Mouse (Mus musculus) olfactory bulb, adult 2 months (tissue): ENCODE data around the gene Creb5. TPM values are rescaled to one million over a fixed set of nuclear protein-coding genes. Genes with fewer than 3 reads are reported as not detected.

ENCODE experiments used
- H3K27ac ChIP-seq: fragments of 200-500 bp; 2 replicates; pipeline ENCODE4 v1.5.1; 2012; ENCODE audit warnings: low read depth, low read length; ENCODE audit not compliant: insufficient read depth
- H3K4me1 ChIP-seq: fragments of 200-500 bp; 2 replicates; pipeline ENCODE4 v1.6.1; 2012; ENCODE audit warnings: low read length; ENCODE audit not compliant: control insufficient read depth, insufficient read depth
- H3K4me3 ChIP-seq: fragments of 200-500 bp; 2 replicates; pipeline ENCODE4 v1.5.1; 2012; ENCODE audit warnings: mild to moderate bottlenecking, low read depth, low read length, moderate library complexity; ENCODE audit not compliant: insufficient read depth
- CTCF ChIP-seq: fragments of 200-500 bp; IDR thresholded peaks from 2 replicates; pipeline ENCODE4 v1.5.1; 2012; ENCODE audit warnings: low read depth, mild to moderate bottlenecking, low read length, moderate library complexity; ENCODE audit not compliant: insufficient read depth
- POLR2A ChIP-seq: fragments of 200-500 bp; IDR thresholded peaks from 2 replicates; pipeline ENCODE4 v1.6.1; 2012; ENCODE audit warnings: mild to moderate bottlenecking, low read depth, low read length, moderate library complexity; ENCODE audit not compliant: insufficient read depth
- WGBS: fragments of 180-500 bp; shearing (Covaris S2); methylation state at CpG from one replicate; pipeline ENCODE4 v1.1.7; 2018; 5-methylcytosine and 5-hydroxymethylcytosine counted together
- polyA plus RNA-seq: library from polyadenylated mRNA; stranded (reverse); fragments of >200 nt; gene quantifications from 2 replicates; pipeline ENCODE4 v1.2.4, GENCODE M21; 2012; ENCODE audit warnings: low replicate concordance; ENCODE audit not compliant: missing spikeins, insufficient read depth, insufficient read length

The Creb5 gene
- polyA plus RNA-seq, 1 experiment = not detected

DNA sequence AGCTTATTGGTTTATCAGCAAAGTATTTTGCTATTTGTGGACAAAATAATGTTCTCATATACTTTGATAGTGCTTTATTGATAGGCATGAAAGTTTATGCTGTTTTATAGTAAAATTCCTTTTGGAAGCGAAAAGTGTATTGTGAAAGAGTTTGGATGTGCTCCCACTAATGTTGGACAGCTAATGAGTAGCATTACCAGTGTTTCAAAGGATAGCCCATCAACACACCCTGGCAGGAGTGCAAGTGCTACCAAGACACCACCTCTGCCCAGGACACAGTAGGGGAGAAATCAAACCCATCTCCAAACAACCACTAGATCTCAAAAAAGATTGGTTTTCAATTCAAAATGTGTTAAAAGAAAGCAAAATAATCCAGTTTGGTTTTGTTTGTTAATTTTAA lies 403.9 kb downstream of the Creb5 start:
- Histone ChIP-seq H3K4me3 (no peak overlapping the region), H3K4me1 (no peaks in the 10 kb centered on the region), H3K27ac (no peak overlapping the region)
- 95% methylated on average over 1 of the region's 1 CpGs for whole genome bisulfite sequencing
- TF ChIP-seq CTCF (no peak), POLR2A (no peak)

DNA sequence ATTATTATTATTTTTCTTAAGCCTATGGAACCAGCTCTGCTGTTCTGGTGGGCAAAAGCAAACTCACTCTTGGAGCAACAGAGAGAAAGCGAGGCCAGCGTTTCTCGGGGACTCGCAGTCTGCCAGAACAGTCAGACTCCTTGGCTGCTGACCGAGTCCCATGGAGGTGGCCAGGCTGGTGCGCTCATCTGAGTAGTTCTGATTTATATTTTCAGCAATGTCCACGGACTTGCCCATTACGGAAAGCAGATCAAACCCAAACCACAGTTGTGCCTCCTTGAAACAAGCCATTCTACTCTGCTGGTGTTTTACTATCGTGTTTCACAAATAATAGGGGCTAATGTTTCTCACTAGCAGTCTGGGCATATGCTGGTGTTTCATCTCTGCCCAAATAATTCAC lies 408.1 kb downstream of the Creb5 start:
- Histone ChIP-seq H3K4me3 (no peak overlapping the region), H3K27ac (no peak overlapping the region), H3K4me1 (no peaks in the 10 kb centered on the region)
- TF ChIP-seq CTCF = no peak
- no peak for TF ChIP-seq POLR2A
- WGBS = 72% methylated on average over 9 of the region's 9 CpGs

DNA sequence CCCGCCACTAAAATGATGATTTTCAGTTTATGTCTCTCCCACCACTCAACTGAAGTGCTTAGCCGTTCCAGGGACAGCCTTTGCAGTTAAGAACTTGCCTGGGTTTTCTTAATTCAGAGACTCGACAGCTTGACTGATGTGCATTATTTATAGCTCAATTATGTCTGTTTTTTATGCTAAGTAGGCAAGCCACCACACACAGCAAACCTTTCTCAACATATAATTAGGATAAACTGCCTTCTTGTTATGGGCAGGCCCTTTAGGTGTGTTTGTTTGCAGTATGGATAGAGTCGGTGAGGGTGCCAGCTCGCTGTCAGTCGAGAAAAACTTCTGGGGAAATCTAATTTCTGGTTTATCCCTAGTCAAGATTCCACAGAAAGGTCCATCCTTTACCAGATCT lies 409.4 kb downstream of the Creb5 start:
- Histone ChIP-seq H3K4me3 (no peak overlapping the region), H3K4me1 (no peaks in the 10 kb centered on the region), H3K27ac (no peak overlapping the region)
- 57% methylated on average over 6 of the region's 6 CpGs for WGBS
- TF ChIP-seq POLR2A (no peak), CTCF (no peak)

DNA sequence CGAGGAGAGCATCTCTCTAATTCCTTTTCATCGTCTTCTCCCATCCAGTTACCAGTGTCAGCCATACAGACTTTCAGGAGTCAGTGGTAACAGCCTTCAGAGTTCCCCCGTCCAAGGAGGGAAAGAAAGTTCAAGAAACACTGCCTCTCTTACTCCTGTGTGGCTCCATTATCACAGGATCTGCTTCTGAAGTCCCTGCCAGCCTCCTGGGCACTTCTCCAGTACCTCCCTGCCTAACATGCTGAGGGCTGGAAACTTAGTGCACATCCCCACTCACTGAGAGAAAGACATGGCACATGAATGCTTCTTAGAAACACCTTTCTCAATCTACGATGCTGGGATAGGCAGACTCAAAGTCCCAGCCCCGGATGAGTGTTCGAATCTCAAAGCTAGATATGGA lies 409.9 kb downstream of the Creb5 start:
- Histone ChIP-seq H3K4me1 (no peaks in the 10 kb centered on the region), H3K4me3 (no peak overlapping the region), H3K27ac (no peak overlapping the region)
- WGBS = 60% methylated on average over 6 of the region's 6 CpGs
- TF ChIP-seq CTCF (no peak), POLR2A (no peak)

DNA sequence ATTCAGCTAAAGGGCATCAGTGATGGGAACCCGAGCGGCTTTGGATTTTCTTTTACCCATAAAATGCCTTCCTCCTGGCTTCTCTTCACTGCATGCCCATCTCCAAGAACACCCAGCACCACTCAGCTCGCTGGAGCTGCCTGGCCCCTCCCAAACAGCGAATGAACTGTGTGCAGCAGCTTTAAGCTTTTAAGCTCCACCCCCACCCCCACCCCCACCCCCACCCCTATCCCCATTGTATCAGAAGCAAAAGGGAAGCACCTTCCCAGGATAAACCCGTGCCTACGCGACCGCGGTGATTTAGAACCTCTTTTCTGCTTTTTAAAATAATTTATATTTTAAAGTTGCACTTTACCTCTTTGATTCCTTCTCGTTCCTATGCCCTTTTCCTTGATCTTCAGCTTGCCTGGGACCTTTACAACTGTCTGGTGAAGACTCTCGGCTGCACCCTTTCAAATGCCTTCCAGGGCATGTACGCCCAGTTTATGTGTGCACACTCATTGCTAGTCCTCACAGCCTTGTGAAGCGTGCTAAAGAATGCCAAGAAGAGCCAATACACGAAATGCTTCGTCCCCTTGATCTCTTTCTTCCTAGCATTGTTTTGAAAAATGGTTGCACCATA lies 411.2 kb downstream of the Creb5 start:
- WGBS = 36% methylated on average over 15 of the region's 15 CpGs
- TF ChIP-seq CTCF (no peak), POLR2A (no peak)
- Histone ChIP-seq H3K27ac (no peak overlapping the region), H3K4me1 (no peaks in the 10 kb centered on the region), H3K4me3 (no peak overlapping the region)

DNA sequence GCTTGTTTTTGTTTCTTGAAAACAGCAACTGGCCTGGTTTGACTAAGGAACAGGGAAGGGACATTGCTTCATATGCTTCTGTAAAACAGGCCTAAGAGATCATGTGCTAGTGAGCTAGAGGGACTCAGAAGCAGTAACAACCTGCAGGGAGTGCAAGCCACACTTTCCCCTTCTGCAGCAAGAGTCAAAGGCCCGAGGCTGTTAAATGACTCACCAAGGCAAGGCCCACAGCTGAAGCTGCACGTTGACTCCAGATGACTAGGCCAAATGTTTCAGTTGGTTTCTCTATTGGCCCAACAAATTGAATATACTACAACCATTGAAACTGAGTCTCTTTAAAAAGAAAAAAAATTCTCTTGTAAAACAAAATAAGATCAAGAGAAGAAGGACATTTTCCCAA lies 417.4 kb downstream of the Creb5 start:
- WGBS = 46% methylated on average over 2 of the region's 2 CpGs
- Histone ChIP-seq H3K4me3 (no peak overlapping the region), H3K27ac (no peak overlapping the region), H3K4me1 (no peaks in the 10 kb centered on the region)
- TF ChIP-seq POLR2A = no peak
- no peak for TF ChIP-seq CTCF

DNA sequence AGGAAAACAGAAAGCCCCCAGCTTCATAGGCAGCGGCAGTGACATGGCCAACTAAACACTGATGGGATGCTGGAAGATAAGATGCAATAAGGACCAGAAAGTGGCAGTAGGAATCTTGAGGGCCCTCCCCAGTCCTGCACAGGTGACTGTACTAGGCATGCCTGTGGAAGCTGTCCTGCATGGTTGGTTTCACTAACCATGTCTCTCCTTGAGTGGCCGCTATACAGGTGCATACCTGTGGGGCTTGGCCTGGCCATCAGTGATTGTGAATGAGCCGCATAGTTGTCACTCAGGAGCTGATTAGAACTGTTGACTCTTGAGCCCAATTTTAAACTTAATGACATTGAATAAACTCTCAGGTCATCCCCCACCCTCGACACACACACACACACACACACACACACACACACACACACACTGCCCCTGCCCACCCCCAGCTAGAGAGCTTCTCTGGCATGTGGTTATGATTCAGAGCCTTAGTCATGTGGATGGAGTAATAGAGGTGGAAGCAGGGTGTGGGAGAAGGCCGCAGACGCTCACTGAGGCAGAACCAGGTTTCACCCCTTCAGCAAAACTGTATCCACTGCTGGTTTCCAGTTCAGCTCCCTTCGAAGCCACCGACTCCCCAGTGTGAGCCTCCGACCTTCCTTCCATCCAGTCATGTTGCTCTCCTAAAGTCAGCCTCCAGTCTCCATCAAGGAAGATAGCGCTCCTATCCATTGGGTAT lies 419.7 kb downstream of the Creb5 start:
- no peak overlapping the region for H3K4me3 ChIP-seq
- H3K4me1 ChIP-seq = no peaks in the 10 kb centered on the region
- TF ChIP-seq POLR2A (no peak), CTCF (no peak)
- WGBS = 83% methylated on average over 10 of the region's 10 CpGs
- H3K27ac ChIP-seq = no peak overlapping the region

DNA sequence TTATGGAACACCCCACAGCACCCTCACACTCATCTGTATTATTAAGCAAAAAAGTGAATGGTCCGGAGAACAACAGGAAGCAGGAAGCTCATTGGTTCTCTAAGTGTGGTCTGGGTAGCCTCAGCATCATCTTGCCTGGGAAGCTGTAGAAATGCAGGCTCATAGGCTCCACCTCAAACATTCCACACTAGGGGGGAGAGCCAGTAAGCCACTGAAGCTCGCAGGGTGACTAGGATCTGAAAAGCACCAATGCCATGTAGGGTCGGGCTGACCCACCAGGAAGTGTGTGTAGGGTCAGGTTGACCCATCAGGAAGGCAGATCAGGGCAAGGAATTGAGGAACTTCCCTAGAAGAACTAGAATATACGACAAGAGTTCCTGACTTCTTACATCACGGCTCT lies 420.7 kb downstream of the Creb5 start:
- H3K4me1 ChIP-seq = no peaks in the 10 kb centered on the region
- 82% methylated on average over 5 of the region's 5 CpGs for WGBS
- TF ChIP-seq POLR2A (no peak), CTCF (no peak)
- no peak overlapping the region for H3K27ac ChIP-seq
- no peak overlapping the region for H3K4me3 ChIP-seq

DNA sequence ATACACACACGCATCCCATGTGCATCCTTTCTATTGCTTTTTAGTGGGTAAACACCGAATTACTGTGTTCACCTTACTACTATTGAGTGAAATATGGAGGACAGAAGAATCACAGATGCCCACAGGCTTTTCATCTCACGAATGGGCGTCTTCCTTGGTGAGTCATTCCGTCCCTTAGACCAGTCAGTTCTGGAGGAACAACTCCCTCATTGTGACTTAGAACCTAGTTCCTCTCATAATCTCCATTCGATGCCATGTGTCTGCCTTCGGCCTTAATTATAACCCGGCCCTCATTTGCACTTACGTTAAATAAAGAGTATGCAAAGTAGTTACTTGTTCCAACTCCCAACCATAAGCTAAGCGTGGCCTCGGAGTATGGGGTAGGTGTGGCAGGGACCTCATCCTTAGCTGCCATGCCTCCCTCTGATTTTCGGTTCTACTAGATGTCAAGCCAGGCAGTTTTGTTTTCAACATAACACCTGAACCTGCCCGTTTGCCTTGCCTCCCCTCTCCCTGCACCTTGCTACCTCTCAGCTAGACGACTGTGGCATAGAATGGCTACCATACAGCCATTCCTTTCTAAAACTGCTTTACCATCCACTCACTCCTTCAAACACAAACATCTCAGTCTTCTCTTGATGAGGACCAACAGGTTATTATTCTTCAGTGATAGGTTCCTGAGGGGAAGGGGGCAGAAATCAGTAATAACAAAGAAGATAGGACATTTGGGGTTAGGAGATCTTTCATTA lies 422.8 kb downstream of the Creb5 start:
- no peak overlapping the region for H3K27ac ChIP-seq
- 81% methylated on average over 14 of the region's 14 CpGs for WGBS
- H3K4me3 ChIP-seq = no peak overlapping the region
- no peaks in the 10 kb centered on the region for H3K4me1 ChIP-seq
- TF ChIP-seq CTCF (no peak), POLR2A (no peak)
